ENCODE assay signal across 11 mouse cellular contexts in genomic region chr9:121672311-121672710, GRCm38 (mm10). TPM values are rescaled to one million over a fixed set of nuclear protein-coding genes. Genes with fewer than 3 reads are reported as not detected.
DNase-seq lines count a peak whose midpoint lies in the region; ATAC-seq and TF ChIP-seq lines count a peak whose summit lies in the region.
"Had no signal": no experiment of that assay in that cellular context is flagged by ENCODE, and none has a peak within 500 bp of the region (broad histone marks: within the 10 kb centered on the region; RNA-seq: fewer than 3 reads in every experiment).

No protein-coding gene starts in this region.

- H3K36me3 ChIP-seq in kidney, embryonic 15.5 days, result no peaks in the 10 kb centered on the region
- H3K36me3 ChIP-seq in heart, postnatal 0 days (replicated peaks; ENCODE audit: control insufficient read depth, insufficient read depth, low read length), result no peaks in the 10 kb centered on the region

- 53% methylated on average over 5 of the region's 5 CpGs for WGBS in kidney, embryonic 15.5 days
- 23% methylated on average over 5 of the region's 5 CpGs for WGBS in heart, postnatal 0 days

- no peak overlapping the region for H3K4me2 ChIP-seq in kidney, embryonic 15.5 days
- no peak overlapping the region for H3K4me2 ChIP-seq in heart, postnatal 0 days (ENCODE audit: low read depth, low read length)

- DNase-seq in kidney, adult 18-20 months, result peak; percentile 16
- peak; percentile 79 for DNase-seq in heart, postnatal 0 days (ENCODE audit: low spot score)
- DNase-seq in lung, postnatal 25 days (ENCODE audit: low spot score), result peak; percentile 74
- no peak for DNase-seq in right cerebral cortex, adult 18-20 months
- DNase-seq in adrenal gland, postnatal 25 days, result no peak
- no peak for DNase-seq in embryo, embryonic 10.5 days (ENCODE audit: low spot score)

- no peak overlapping the region for H3K4me3 ChIP-seq in kidney, embryonic 15.5 days (replicated peaks)
- no peak overlapping the region for H3K4me3 ChIP-seq in embryonic fibroblast, embryonic 13.5 days (ENCODE audit: insufficient read depth, low read length)
- no peak overlapping the region for H3K4me3 ChIP-seq in heart, postnatal 0 days (ENCODE audit: low read depth, low read length)

- H3K27me3 ChIP-seq in kidney, embryonic 15.5 days, result peaks cover 39% of the 10 kb centered on the region
- peaks cover 29% of the 10 kb centered on the region for H3K27me3 ChIP-seq in heart, postnatal 0 days (ENCODE audit: control insufficient read depth, insufficient read depth, low read length)

- no peak overlapping the region for H3K27ac ChIP-seq in kidney, embryonic 15.5 days
- H3K27ac ChIP-seq in embryonic fibroblast, embryonic 13.5 days (ENCODE audit: insufficient read depth, low read length), result peak overlapping the region; percentile 70
- H3K27ac ChIP-seq in heart, postnatal 0 days (ENCODE audit: low read depth), result 0 out of 2 replicates have a peak overlapping the region, but pooled peaks have one; percentile 44

- H3K9ac ChIP-seq in kidney, embryonic 15.5 days, result no peak overlapping the region
- no peak overlapping the region for H3K9ac ChIP-seq in heart, postnatal 0 days (replicated peaks; ENCODE audit: low read depth, low read length)

- no peak for TF ChIP-seq POLR2A in embryonic fibroblast, embryonic 13.5 days (IDR thresholded peaks at IDR 0.05; ENCODE audit: low read depth, low read length)

- TF ChIP-seq EP300 in heart, postnatal 0 days (IDR thresholded peaks at IDR 0.05; ENCODE audit: low read depth), result no peak

- TF ChIP-seq CTCF in embryonic fibroblast, embryonic 13.5 days (IDR thresholded peaks at IDR 0.05; ENCODE audit: borderline replicate concordance, insufficient read depth, low read length), result no peak
- no peak for TF ChIP-seq CTCF in heart, postnatal 0 days (IDR thresholded peaks at IDR 0.05; ENCODE audit: low read depth)

- no peaks in the 10 kb centered on the region for H3K9me3 ChIP-seq in kidney, embryonic 15.5 days (replicated peaks)
- H3K9me3 ChIP-seq in heart, postnatal 0 days (replicated peaks; ENCODE audit: control insufficient read depth, low read length), result no peaks in the 10 kb centered on the region

- H3K4me1 ChIP-seq in kidney, embryonic 15.5 days, result peaks cover 28% of the 10 kb centered on the region
- H3K4me1 ChIP-seq in embryonic fibroblast, embryonic 13.5 days (ENCODE audit: control insufficient read depth, insufficient read depth, low read length), result no peaks in the 10 kb centered on the region
- H3K4me1 ChIP-seq in heart, postnatal 0 days (ENCODE audit: control insufficient read depth, insufficient read depth), result peaks cover 16% of the 10 kb centered on the region

- no peak for ATAC-seq in kidney, embryonic 15.5 days (replicated peaks; ENCODE audit: low FRiP score)
- ATAC-seq in heart, postnatal 0 days (ENCODE audit: insufficient read depth, low read depth), result peak; percentile 65

RNA-seq across cellular contexts. Expression of gene Vipr1, which starts 29.8 kb away (rescaled TPM):
- polyA plus RNA-seq in kidney, embryonic 15.5 days (2015; fragmentation: Nextera tagmentation; extraction: Ambion mirVana), result 0.18 and 0.39 TPM in 2 replicates
- polyA plus RNA-seq in embryonic fibroblast, embryonic 13.5 days (2011; ENCODE audit: insufficient read length, low read depth, missing spikeins), result 0.14 TPM in 1 of 2 replicates, not detected in the other
- total RNA-seq in heart, postnatal 0 days (2014; rRNA removed; ENCODE audit: low replicate concordance), result 0.70 and 1.3 TPM in 2 replicates
- 0.14 and 0.40 TPM in 2 replicates for polyA plus RNA-seq in heart, postnatal 0 days (2015; fragmentation: Nextera tagmentation; extraction: Ambion mirVana)
- total RNA-seq in adrenal gland, postnatal 25 days (2021), result 0.18 and 0.62 TPM in 2 replicates

RNA-seq across cellular contexts. Expression of gene Lyzl4, which starts 30.4 kb away (rescaled TPM):
- not detected in 2 replicates for polyA plus RNA-seq in kidney, embryonic 15.5 days (2015; fragmentation: Nextera tagmentation; extraction: Ambion mirVana)
- polyA plus RNA-seq in embryonic fibroblast, embryonic 13.5 days (2011; ENCODE audit: insufficient read length, low read depth, missing spikeins), result not detected in 2 replicates
- total RNA-seq in heart, postnatal 0 days (2014; rRNA removed; ENCODE audit: low replicate concordance), result not detected in 2 replicates
- not detected in 2 replicates for polyA plus RNA-seq in heart, postnatal 0 days (2015; fragmentation: Nextera tagmentation; extraction: Ambion mirVana)
- total RNA-seq in adrenal gland, postnatal 25 days (2021), result not detected in 2 replicates
- total RNA-seq: CH12.LX; megakaryocyte progenitor cell, adult 5-6 weeks had no signal
- polyA plus RNA-seq: embryonic facial prominence, embryonic 11.5 days had no signal

RNA-seq across cellular contexts. Expression of gene Sec22c, which starts 33.0 kb away (rescaled TPM):
- polyA plus RNA-seq in kidney, embryonic 15.5 days (2015; fragmentation: Nextera tagmentation; extraction: Ambion mirVana), result 10.5 and 10.6 TPM in 2 replicates
- polyA plus RNA-seq in embryonic fibroblast, embryonic 13.5 days (2011; ENCODE audit: insufficient read length, low read depth, missing spikeins), result 9.3 and 11.2 TPM in 2 replicates
- 3.8 and 9.4 TPM in 2 replicates for total RNA-seq in heart, postnatal 0 days (2014; rRNA removed; ENCODE audit: low replicate concordance)
- polyA plus RNA-seq in heart, postnatal 0 days (2015; fragmentation: Nextera tagmentation; extraction: Ambion mirVana), result 3.9 and 4.1 TPM in 2 replicates
- 4.9 and 5.3 TPM in 2 replicates for total RNA-seq in adrenal gland, postnatal 25 days (2021)

RNA-seq across cellular contexts. Expression of gene Ss18l2, which starts 37.8 kb away (rescaled TPM):
- 113 and 128 TPM in 2 replicates for polyA plus RNA-seq in kidney, embryonic 15.5 days (2015; fragmentation: Nextera tagmentation; extraction: Ambion mirVana)
- 46.9 and 59.7 TPM in 2 replicates for polyA plus RNA-seq in embryonic fibroblast, embryonic 13.5 days (2011; ENCODE audit: insufficient read length, low read depth, missing spikeins)
- total RNA-seq in heart, postnatal 0 days (2014; rRNA removed; ENCODE audit: low replicate concordance), result 109 and 136 TPM in 2 replicates
- 362 and 379 TPM in 2 replicates for polyA plus RNA-seq in heart, postnatal 0 days (2015; fragmentation: Nextera tagmentation; extraction: Ambion mirVana)
- total RNA-seq in adrenal gland, postnatal 25 days (2021), result 41.6 and 44.9 TPM in 2 replicates

RNA-seq across cellular contexts. Expression of gene Nktr, which starts 46.7 kb away (rescaled TPM):
- polyA plus RNA-seq in kidney, embryonic 15.5 days (2015; fragmentation: Nextera tagmentation; extraction: Ambion mirVana), result 59.6 and 67.8 TPM in 2 replicates
- polyA plus RNA-seq in embryonic fibroblast, embryonic 13.5 days (2011; ENCODE audit: insufficient read length, low read depth, missing spikeins), result 134 and 169 TPM in 2 replicates
- total RNA-seq in heart, postnatal 0 days (2014; rRNA removed; ENCODE audit: low replicate concordance), result 44.0 and 44.8 TPM in 2 replicates
- 30.2 and 31.1 TPM in 2 replicates for polyA plus RNA-seq in heart, postnatal 0 days (2015; fragmentation: Nextera tagmentation; extraction: Ambion mirVana)
- 90.6 and 90.8 TPM in 2 replicates for total RNA-seq in adrenal gland, postnatal 25 days (2021)

Comparison
In these comparisons a context has a peak if more than half of its experiments do, and no peak if none do; other contexts are left out.
1. DNase-seq: peak in kidney, adult 18-20 months (single experiment), heart, postnatal 0 days (single experiment) and lung, postnatal 25 days (single experiment); none in right cerebral cortex, adult 18-20 months (single experiment), adrenal gland, postnatal 25 days (single experiment) and embryo, embryonic 10.5 days (single experiment).